Mouse (Mus musculus) lung, embryonic 14.5 days (tissue): ENCODE measurements around the gene Chrnd. TPM values are rescaled to one million over a fixed set of nuclear protein-coding genes. Genes with fewer than 3 reads are reported as not detected.

Source experiments
- ATAC-seq: fragments of 200-750 bp; cut with Nextera tagmentation; 2 replicates; pipeline ENCODE4 v1.8.0; 2017; ENCODE audit warnings: mild to moderate bottlenecking, moderate TSS enrichment, moderate library complexity; ENCODE audit not compliant: insufficient read depth
- DNase-seq: peaks from one replicate; pipeline ENCODE4 v3.0.0-alpha.2; 2015
- H3K27ac ChIP-seq: fragments of 300-500 bp; sonication (generic); 2 replicates; pipeline ENCODE4 v1.5.1; 2014; ENCODE audit warnings: low read depth, mild to moderate bottlenecking, moderate library complexity
- H3K27me3 ChIP-seq: fragments of 300-500 bp; sonication (generic); 2 replicates; pipeline ENCODE4 v1.6.1; 2014; ENCODE audit warnings: low read length, control low read depth; ENCODE audit not compliant: insufficient read depth
- H3K36me3 ChIP-seq: fragments of 300-500 bp; sonication (generic); 2 replicates; pipeline ENCODE4 v1.6.1; 2014; ENCODE audit warnings: control low read depth; ENCODE audit not compliant: insufficient read depth
- H3K4me1 ChIP-seq: fragments of 300-500 bp; sonication (generic); 2 replicates; pipeline ENCODE4 v1.6.1; 2014; ENCODE audit warnings: antibody characterized with exemption, control low read depth; ENCODE audit not compliant: insufficient read depth
- H3K4me2 ChIP-seq: fragments of 300-500 bp; sonication (generic); 2 replicates; pipeline ENCODE4 v1.6.1; 2014; ENCODE audit warnings: mild to moderate bottlenecking
- H3K4me3 ChIP-seq: fragments of 300-500 bp; sonication (generic); 2 replicates; pipeline ENCODE4 v1.5.1; 2014; ENCODE audit warnings: low read depth, low read length
- H3K9ac ChIP-seq: fragments of 300-500 bp; sonication (generic); 2 replicates; pipeline ENCODE4 v1.6.1; 2014
- H3K9me3 ChIP-seq: fragments of 300-500 bp; sonication (generic); 2 replicates; pipeline ENCODE4 v1.6.1; 2016; ENCODE audit warnings: low read depth, low read length, control low read depth
- CTCF ChIP-seq: IDR thresholded peaks from 2 replicates; pipeline ENCODE4 v1.5.1; 2016; ENCODE audit warnings: antibody characterized with exemption, low read depth
- WGBS: fragments of 180-500 bp; shearing (Covaris S2); extraction: QIAGEN DNeasy Blood & Tissue Kit; methylation state at CpG from one replicate; pipeline ENCODE4 v1.1.7; 2014; 5-methylcytosine and 5-hydroxymethylcytosine counted together
- polyA plus RNA-seq: library from polyadenylated mRNA; unstranded; fragments of >200 nt; fragmentation: Nextera tagmentation; extraction: Ambion mirVana; gene quantifications from 2 replicates; pipeline ENCODE4 v1.2.1, GENCODE M21; 2014

The Chrnd gene
- polyA plus RNA-seq, 1 experiment from 2014 or later: not detected

DNA sequence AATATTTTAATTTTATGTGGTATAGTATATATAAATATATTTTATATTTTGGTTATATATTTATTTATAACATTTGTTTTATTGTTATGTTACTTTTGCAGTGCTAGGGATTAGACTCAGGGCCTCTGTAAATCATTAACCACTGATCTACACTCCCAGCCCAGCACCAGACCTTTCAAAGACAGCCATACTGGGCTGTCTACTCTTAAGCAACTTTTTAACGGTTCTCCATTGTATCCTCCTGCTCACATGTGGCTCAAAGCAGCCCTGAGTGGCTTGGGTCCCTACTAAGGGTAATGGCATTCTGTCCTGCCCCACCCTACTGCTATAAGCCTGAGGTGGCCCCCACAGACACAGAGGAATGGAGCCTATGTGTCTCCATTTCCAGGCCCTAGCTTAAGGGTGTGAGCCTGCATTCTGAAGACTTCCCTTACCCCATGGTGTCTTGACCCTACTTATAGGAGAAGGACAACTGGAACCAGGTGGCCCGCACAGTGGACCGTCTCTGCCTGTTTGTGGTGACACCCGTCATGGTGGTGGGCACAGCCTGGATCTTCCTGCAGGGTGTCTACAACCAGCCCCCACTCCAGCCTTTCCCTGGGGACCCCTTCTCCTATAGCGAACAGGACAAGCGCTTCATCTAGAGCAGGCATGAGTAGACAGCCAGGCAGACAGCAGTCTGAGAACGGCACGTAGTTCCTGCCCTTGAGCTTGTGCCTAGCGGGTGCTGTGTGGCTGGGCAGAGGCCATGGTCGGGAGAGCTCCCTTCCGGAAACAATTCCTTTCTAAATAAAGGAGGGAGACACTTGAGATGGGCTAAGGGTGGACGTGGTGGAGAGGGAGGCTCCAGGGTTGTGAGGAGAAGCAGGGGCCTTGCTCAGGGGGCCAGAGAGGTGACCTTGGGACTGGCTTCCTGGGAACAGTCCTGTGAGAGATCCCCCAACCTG, 8.0 kb downstream of the Chrnd start:
- no peak overlapping the region for H3K4me2 ChIP-seq
- ATAC-seq (no peak), DNase-seq (no peak)
- no peaks in the 10 kb centered on the region for H3K36me3 ChIP-seq
- no peak for TF ChIP-seq CTCF
- no peaks in the 10 kb centered on the region for H3K27me3 ChIP-seq
- no peaks in the 10 kb centered on the region for H3K9me3 ChIP-seq
- H3K9ac ChIP-seq: no peak overlapping the region
- H3K4me3 ChIP-seq: no peak overlapping the region
- no peak overlapping the region for H3K27ac ChIP-seq
- 62% methylated on average over 12 of the region's 12 CpGs for WGBS
- no peaks in the 10 kb centered on the region for H3K4me1 ChIP-seq

DNA sequence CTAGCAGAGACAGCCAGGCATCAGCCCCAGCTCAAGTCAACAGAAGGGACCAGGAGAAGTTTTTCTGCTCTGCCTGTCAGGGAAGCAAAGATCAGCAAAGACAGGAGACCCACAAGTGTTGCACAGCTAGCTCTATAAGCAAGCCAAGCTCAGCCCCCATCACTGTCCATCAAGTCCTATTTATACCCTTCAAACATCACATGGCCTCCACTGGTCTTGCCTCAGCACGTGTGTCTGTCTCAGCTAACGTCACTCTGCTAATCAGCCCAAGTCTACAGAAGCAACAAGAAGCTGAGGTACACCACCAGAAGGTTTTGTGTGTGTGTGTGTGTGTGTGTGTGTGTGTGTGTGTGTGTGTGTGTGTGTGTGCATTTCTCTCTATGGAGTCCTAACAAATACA, 10.4 kb downstream of the Chrnd start:
- Histone ChIP-seq H3K27me3 (0 out of 2 replicates have a peak, but pooled peaks cover 1% of the 10 kb centered on the region), H3K4me2 (no peak overlapping the region), H3K27ac (no peak overlapping the region), H3K9me3 (no peaks in the 10 kb centered on the region), H3K36me3 (no peaks in the 10 kb centered on the region), H3K9ac (no peak overlapping the region), H3K4me1 (no peaks in the 10 kb centered on the region), H3K4me3 (no peak overlapping the region)
- no peak for TF ChIP-seq CTCF
- 36% methylated on average over 2 of the region's 2 CpGs for WGBS
- ATAC-seq (no peak), DNase-seq (no peak)

DNA sequence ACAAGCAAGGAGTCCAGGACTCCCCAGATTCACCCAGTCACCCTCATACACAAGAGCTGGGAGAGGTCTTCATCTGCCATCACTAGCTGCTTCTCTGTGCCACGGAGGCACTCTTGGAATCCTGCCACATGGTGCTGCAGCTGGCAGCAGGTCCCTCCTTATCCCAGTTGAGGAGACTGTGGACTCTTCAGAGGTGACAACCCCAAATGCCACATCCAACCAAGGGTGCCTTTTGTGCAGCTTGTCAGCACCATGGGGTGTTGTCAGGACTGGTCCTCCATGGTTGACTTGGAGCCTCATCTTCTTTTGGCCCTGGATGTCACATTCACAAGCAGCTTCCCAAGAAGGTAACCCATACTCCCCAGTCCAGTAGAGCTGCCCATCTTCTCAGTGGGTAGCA, 11.4 kb downstream of the Chrnd start:
- H3K4me2 ChIP-seq: no peak overlapping the region
- H3K4me3 ChIP-seq: no peak overlapping the region
- TF ChIP-seq CTCF: no peak
- no peak overlapping the region for H3K9ac ChIP-seq
- no peaks in the 10 kb centered on the region for H3K36me3 ChIP-seq
- no peaks in the 10 kb centered on the region for H3K9me3 ChIP-seq
- DNase-seq (no peak), ATAC-seq (no peak)
- H3K27me3 ChIP-seq: peaks cover 10% of the 10 kb centered on the region; the same call in 1 of the 2 replicates
- no peaks in the 10 kb centered on the region for H3K4me1 ChIP-seq
- 20% methylated on average over 1 of the region's 1 CpGs for WGBS
- no peak overlapping the region for H3K27ac ChIP-seq

DNA sequence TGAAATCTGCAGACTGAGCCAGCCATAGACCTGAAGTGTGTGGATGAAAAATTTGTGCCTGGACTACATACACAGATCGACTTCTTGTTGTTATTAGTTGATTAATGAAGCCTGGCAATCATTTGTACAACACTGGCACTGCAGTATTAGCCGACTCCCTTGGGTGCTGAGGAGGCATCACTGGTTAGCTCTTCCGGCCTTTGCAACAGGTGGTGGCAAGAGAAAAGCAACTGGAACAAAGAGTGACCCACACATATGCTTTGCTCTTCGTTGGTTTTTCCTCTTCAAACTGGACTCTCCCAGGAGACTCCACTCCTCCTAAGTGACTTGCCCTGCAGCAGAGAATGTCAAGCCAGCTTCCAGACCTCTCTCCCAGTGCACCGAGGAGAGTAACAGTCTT, 13.4 kb downstream of the Chrnd start:
- Histone ChIP-seq H3K9me3 (no peaks in the 10 kb centered on the region), H3K4me3 (no peak overlapping the region), H3K27ac (no peak overlapping the region), H3K9ac (no peak overlapping the region), H3K4me1 (no peaks in the 10 kb centered on the region), H3K27me3 (peaks cover 20% of the 10 kb centered on the region), H3K36me3 (no peaks in the 10 kb centered on the region), H3K4me2 (no peak overlapping the region)
- DNase-seq: no peak
- WGBS: 77% methylated on average over 5 of the region's 5 CpGs
- TF ChIP-seq CTCF: no peak
- no peak for ATAC-seq

DNA sequence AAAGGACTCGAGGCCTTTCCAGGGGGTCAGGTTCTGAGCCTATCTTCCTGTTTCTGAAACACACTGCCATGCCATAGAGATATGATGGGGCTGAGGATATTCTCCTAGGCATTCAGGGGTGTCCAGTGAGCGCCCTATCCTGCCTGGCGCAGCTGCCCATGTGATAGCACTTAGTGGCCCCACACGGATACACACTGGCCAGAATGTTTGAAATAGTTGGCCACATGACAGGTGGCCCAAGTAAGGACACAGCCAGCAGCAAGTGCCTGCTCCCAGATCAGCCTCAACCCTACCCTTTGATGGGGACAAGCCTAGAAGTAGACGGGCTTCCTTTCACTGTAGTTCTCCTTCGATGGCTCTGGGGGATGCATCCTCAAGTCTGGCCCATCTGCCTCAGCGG, 14.1 kb downstream of the Chrnd start, which contains the start of gene Chrng:
TSS of gene Chrng (plus strand) at position 193 of the 400 bp plus-strand sequence.
- Histone ChIP-seq H3K4me2 (no peak within 1 kb of the TSS), H3K9me3 (no peaks in the 10 kb centered on the region), H3K27ac (no peak within 1 kb of the TSS), H3K9ac (no peak within 1 kb of the TSS), H3K36me3 (no peaks in the 10 kb centered on the region), H3K4me3 (no peak within 1 kb of the TSS), H3K4me1 (no peaks in the 10 kb centered on the region), H3K27me3 (peaks cover 20% of the 10 kb centered on the region)
- TF ChIP-seq CTCF: no peak
- DNase-seq: no peak
- WGBS: 80% methylated on average over 7 of the region's 7 CpGs
- ATAC-seq: no peak

DNA sequence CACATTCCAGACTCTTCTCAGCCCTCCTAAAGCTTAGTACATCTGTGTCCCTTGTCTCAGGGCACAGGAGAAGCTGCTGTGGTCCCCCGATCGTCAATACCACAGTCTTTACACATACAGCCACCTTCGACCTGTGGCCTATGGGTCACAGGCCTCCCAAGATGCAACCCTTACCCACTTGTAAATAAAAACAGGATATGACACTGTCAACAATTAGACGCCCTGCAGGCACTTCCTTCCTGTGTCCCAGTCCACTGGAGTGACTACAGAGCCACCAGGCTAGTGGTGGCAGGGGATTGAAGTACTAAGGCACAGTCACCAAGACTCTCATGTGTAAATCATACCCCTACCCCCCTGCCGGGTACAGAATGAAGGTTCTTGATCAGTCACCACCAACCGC, 14.6 kb downstream of the Chrnd start:
- Histone ChIP-seq H3K4me1 (no peaks in the 10 kb centered on the region), H3K4me3 (no peak overlapping the region), H3K27me3 (peaks cover 20% of the 10 kb centered on the region), H3K9me3 (no peaks in the 10 kb centered on the region), H3K36me3 (no peaks in the 10 kb centered on the region), H3K27ac (no peak overlapping the region), H3K4me2 (no peak overlapping the region), H3K9ac (no peak overlapping the region)
- peak; percentile 40; the same call in 1 of the 2 replicates for ATAC-seq
- DNase-seq: peak; percentile 12
- 37% methylated on average over 6 of the region's 6 CpGs for WGBS
- no peak for TF ChIP-seq CTCF

DNA sequence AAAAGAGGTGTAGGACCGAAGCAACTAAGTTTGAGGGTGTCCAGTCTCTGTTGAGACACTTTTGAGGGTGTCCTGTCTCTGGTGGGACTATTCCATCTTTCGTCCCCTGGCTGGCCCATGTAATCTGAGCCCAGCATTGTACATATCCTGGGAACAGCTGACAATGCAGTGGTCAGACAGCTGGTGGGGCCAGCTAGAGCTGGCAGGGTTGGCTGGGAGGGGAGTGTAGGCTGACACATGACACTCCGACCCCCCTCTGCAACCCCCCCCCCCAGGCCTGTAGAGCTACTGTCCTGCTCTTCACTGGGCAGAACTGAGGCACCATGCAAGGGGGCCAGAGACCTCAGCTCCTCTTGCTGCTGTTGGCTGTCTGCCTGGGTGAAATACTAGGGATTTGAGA, 15.1 kb downstream of the Chrnd start:
- H3K9me3 ChIP-seq: no peaks in the 10 kb centered on the region
- ATAC-seq: peak; percentile 74
- peak; percentile 45 for DNase-seq
- H3K9ac ChIP-seq: no peak overlapping the region
- no peak overlapping the region for H3K4me2 ChIP-seq
- H3K4me3 ChIP-seq: no peak overlapping the region
- no peaks in the 10 kb centered on the region for H3K4me1 ChIP-seq
- H3K27ac ChIP-seq: no peak overlapping the region
- H3K36me3 ChIP-seq: no peaks in the 10 kb centered on the region
- no peak for TF ChIP-seq CTCF
- H3K27me3 ChIP-seq: peaks cover 20% of the 10 kb centered on the region
- WGBS: 24% methylated on average over 3 of the region's 3 CpGs
